Mouse (Mus musculus) liver, embryonic 16.5 days (tissue): ENCODE measurements around the gene Abcc6. TPM values are rescaled to one million over a fixed set of nuclear protein-coding genes. Genes with fewer than 3 reads are reported as not detected.
"Not testable (repeated sequence)": the region's sequence is repeated elsewhere in the genome, so short reads cannot be mapped to it uniquely, and the experiment has no call there.

Source experiments
- ATAC-seq: fragments of 200-750 bp; cut with Nextera tagmentation; 2 replicates; pipeline ENCODE4 v1.8.0; 2017; ENCODE audit warnings: low read depth, mild to moderate bottlenecking, moderate number of reproducible peaks, moderate library complexity
- H3K27ac ChIP-seq: fragments of 300-500 bp; sonication (generic); 2 replicates; pipeline ENCODE4 v1.5.1; 2014; ENCODE audit warnings: mild to moderate bottlenecking, low read length
- H3K27me3 ChIP-seq: fragments of 300-500 bp; sonication (generic); 2 replicates; pipeline ENCODE4 v1.6.1; 2014; ENCODE audit warnings: low read depth, low read length, mixed read lengths; ENCODE audit not compliant: control insufficient read depth, insufficient read depth
- H3K36me3 ChIP-seq: fragments of 300-500 bp; sonication (generic); 2 replicates; pipeline ENCODE4 v1.6.1; 2014; ENCODE audit warnings: mild to moderate bottlenecking; ENCODE audit not compliant: control insufficient read depth, insufficient read depth
- H3K4me1 ChIP-seq: fragments of 300-500 bp; sonication (generic); 2 replicates; pipeline ENCODE4 v1.6.1; 2014; ENCODE audit warnings: low read depth, low read length, mixed read lengths; ENCODE audit not compliant: control insufficient read depth
- H3K4me2 ChIP-seq: fragments of 300-500 bp; sonication (generic); 2 replicates; pipeline ENCODE4 v1.6.1; 2014; ENCODE audit warnings: low read depth, low read length, mixed read lengths
- H3K4me3 ChIP-seq: fragments of 300-500 bp; sonication (generic); 2 replicates; pipeline ENCODE4 v1.5.1; 2014; ENCODE audit warnings: low read depth, mild to moderate bottlenecking, low read length
- H3K9ac ChIP-seq: fragments of 300-500 bp; sonication (generic); 2 replicates; pipeline ENCODE4 v1.6.1; 2014; ENCODE audit warnings: low read depth, low read length
- H3K9me3 ChIP-seq: fragments of 300-500 bp; sonication (generic); replicated peaks from 2 replicates; pipeline ENCODE4 v1.6.1; 2016; ENCODE audit warnings: low read length; ENCODE audit not compliant: control insufficient read depth
- WGBS: fragments of 180-500 bp; shearing (Covaris S2); extraction: QIAGEN DNeasy Blood & Tissue Kit; methylation state at CpG from one replicate; pipeline ENCODE4 v1.1.7; 2014; ENCODE audit not compliant: insufficient replicate concordance; 5-methylcytosine and 5-hydroxymethylcytosine counted together
- polyA plus RNA-seq: library from polyadenylated mRNA; unstranded; fragments of >200 nt; fragmentation: Nextera tagmentation; extraction: Ambion mirVana; gene quantifications from 2 replicates; pipeline ENCODE4 v1.2.1, GENCODE M21; 2015

Abcc6 gene
- polyA plus RNA-seq, 1 experiment from 2014 or later = 19.2 TPM

- 18% methylated on average over 7 of the region's 7 CpGs for WGBS
- H3K27me3 ChIP-seq = no peaks in the 10 kb centered on the region
- H3K4me1 ChIP-seq = no peaks in the 10 kb centered on the region
- H3K9me3 ChIP-seq = no peaks in the 10 kb centered on the region; the same call in 1 of the 2 replicates
- no peak overlapping the region for H3K27ac ChIP-seq
- H3K4me2 ChIP-seq = no peak overlapping the region
- no peak overlapping the region for H3K4me3 ChIP-seq
- H3K36me3 ChIP-seq = no peaks in the 10 kb centered on the region
- ATAC-seq = 0 out of 2 replicates have a peak, but pooled peaks have one; percentile 32
- no peak overlapping the region for H3K9ac ChIP-seq
Measured at GRCm38 (mm10) chr7:45935114-45935513, 95.0 kb downstream of the Abcc6 start.

GRCm38 (mm10) chr7:45933766-45934165 lies 96.3 kb downstream of the Abcc6 start:
- WGBS = 75% methylated on average over 12 of the region's 12 CpGs
- H3K4me3 ChIP-seq, H3K9me3 ChIP-seq, H3K36me3 ChIP-seq, H3K4me2 ChIP-seq, H3K27ac ChIP-seq, ATAC-seq, H3K4me1 ChIP-seq, H3K9ac ChIP-seq, H3K27me3 ChIP-seq: not testable (repeated sequence)

- no peaks in the 10 kb centered on the region for H3K27me3 ChIP-seq
Measured at GRCm38 (mm10) chr7:45929688-45930087, 100.4 kb downstream of the Abcc6 start.

GRCm38 (mm10) chr7:45928626-45929295 lies 101.3 kb downstream of the Abcc6 start:
- Histone ChIP-seq H3K4me1 (peaks cover 4% of the 10 kb centered on the region), H3K36me3 (no peaks in the 10 kb centered on the region), H3K4me2 (no peak overlapping the region), H3K27me3 (no peaks in the 10 kb centered on the region), H3K9ac (no peak overlapping the region), H3K27ac (no peak overlapping the region), H3K9me3 (no peaks in the 10 kb centered on the region; the same call in 1 of the 2 replicates), H3K4me3 (no peak overlapping the region)
- WGBS = 45% methylated on average over 17 of the region's 23 CpGs
- ATAC-seq = no peak

More at GRCm38 (mm10) chr7:45929688-45930087, 100.4 kb downstream of the Abcc6 start:
- no peak overlapping the region for H3K4me3 ChIP-seq
- no peaks in the 10 kb centered on the region; the same call in 1 of the 2 replicates for H3K9me3 ChIP-seq
- H3K4me2 ChIP-seq = no peak overlapping the region
- H3K4me1 ChIP-seq = no peaks in the 10 kb centered on the region
- no peak for ATAC-seq
- no peak overlapping the region for H3K9ac ChIP-seq
- 82% methylated on average over 1 of the region's 1 CpGs for WGBS
- H3K36me3 ChIP-seq = no peaks in the 10 kb centered on the region
- no peak overlapping the region for H3K27ac ChIP-seq

- H3K27ac ChIP-seq = peak overlapping the region; percentile 88
- H3K9ac ChIP-seq = peak overlapping the region; percentile 53
Measured at GRCm38 (mm10) chr7:45924429-45924816, 105.7 kb downstream of the Abcc6 start.

GRCm38 (mm10) chr7:45923762-45924428 lies 106.2 kb downstream of the Abcc6 start, which contains the start of gene Ccdc114:
TSS of gene Ccdc114 (plus strand) at chr7:45924072.
- Histone ChIP-seq H3K4me1 (peaks cover 46% of the 10 kb centered on the region), H3K9ac (peak within 1 kb of the TSS; percentile 53), H3K27ac (peak within 1 kb of the TSS; percentile 88), H3K9me3 (no peaks in the 10 kb centered on the region), H3K36me3 (no peaks in the 10 kb centered on the region), H3K4me3 (peak within 1 kb of the TSS; percentile 59), H3K27me3 (no peaks in the 10 kb centered on the region), H3K4me2 (peak within 1 kb of the TSS; percentile 73)
- 2% methylated on average over 24 of the region's 24 CpGs for WGBS
- peak; percentile 60 for ATAC-seq

More at GRCm38 (mm10) chr7:45924429-45924816, 105.7 kb downstream of the Abcc6 start:
- peaks cover 43% of the 10 kb centered on the region for H3K4me1 ChIP-seq
- no peaks in the 10 kb centered on the region for H3K27me3 ChIP-seq
- H3K4me2 ChIP-seq = peak overlapping the region; percentile 73
- WGBS = 6% methylated on average over 14 of the region's 14 CpGs
- no peak for ATAC-seq
- H3K9me3 ChIP-seq = no peaks in the 10 kb centered on the region
- peak overlapping the region; percentile 59 for H3K4me3 ChIP-seq
- H3K36me3 ChIP-seq = no peaks in the 10 kb centered on the region

- peak overlapping the region; percentile 73 for H3K4me2 ChIP-seq
Measured at GRCm38 (mm10) chr7:45922928-45923761, 107.0 kb downstream of the Abcc6 start.

GRCm38 (mm10) chr7:45921950-45922600 lies 108.0 kb downstream of the Abcc6 start:
- WGBS = 55% methylated on average over 12 of the region's 12 CpGs
- H3K36me3 ChIP-seq = no peaks in the 10 kb centered on the region
- peak overlapping the region; percentile 88 for H3K27ac ChIP-seq
- no peak for ATAC-seq
- peaks cover 50% of the 10 kb centered on the region for H3K4me1 ChIP-seq
- no peaks in the 10 kb centered on the region for H3K27me3 ChIP-seq
- no peak overlapping the region; the same call in 1 of the 2 replicates for H3K9ac ChIP-seq
- no peaks in the 10 kb centered on the region for H3K9me3 ChIP-seq
- H3K4me3 ChIP-seq = no peak overlapping the region
- peak overlapping the region; percentile 73 for H3K4me2 ChIP-seq

More at GRCm38 (mm10) chr7:45922928-45923761, 107.0 kb downstream of the Abcc6 start:
- Histone ChIP-seq H3K36me3 (no peaks in the 10 kb centered on the region), H3K9ac (peak overlapping the region; percentile 22), H3K4me1 (peaks cover 46% of the 10 kb centered on the region), H3K9me3 (no peaks in the 10 kb centered on the region), H3K27me3 (no peaks in the 10 kb centered on the region), H3K27ac (peak overlapping the region; percentile 88), H3K4me3 (peak overlapping the region; percentile 59)
- ATAC-seq = peak; percentile 82
- under 1% methylated on average over 37 of the region's 37 CpGs for WGBS
